Mouse (Mus musculus) adrenal gland, postnatal 36 days (tissue): ENCODE data around the gene 1700109H08Rik. TPM values are rescaled to one million over a fixed set of nuclear protein-coding genes. Genes with fewer than 3 reads are reported as not detected.
A peak's percentile ranks its signal among the peaks of the same experiment; 100 is the strongest.
"Not testable (repeated sequence)": the region's sequence is repeated elsewhere in the genome, so short reads cannot be mapped to it uniquely, and the experiment has no call there.

Source experiments
- DNase-seq, 2 experiments: peaks; one replicate each; pipeline ENCODE4 v3.0.0; 2021; ENCODE audit warnings: mixed read lengths in 1 of 2
- long read RNA-seq, 2 experiments: library from polyadenylated mRNA; stranded (forward); transcript quantifications; one replicate each; pipeline ENCODE4 v2.0.0; 2021; ENCODE audit warnings: borderline sequencing depth in 2 of 2
- total RNA-seq, 2 experiments: library from RNA; stranded (reverse); gene quantifications; 2 replicates each; pipeline ENCODE4 v1.2.3; 2021

1700109H08Rik gene
- total RNA-seq = 1 to 10 TPM; 1.5 to 2.4 TPM
- long read RNA-seq, experiment 1 = 0 reads
- long read RNA-seq, experiment 2 = 0 reads

GRCm38 (mm10) chr5:3571266-3571665 is at the start of gene 1700109H08Rik:
Gene 1700109H08Rik, plus strand, starts transcription at chr5:3571566.
- no peak for DNase-seq

- no peak for DNase-seq
These were observed 49.6 kb upstream of the 1700109H08Rik start for GRCm38 (mm10) chr5:3521741-3522140.

- peak; percentile 60 to 71 for DNase-seq
These were observed 48.5 kb upstream of the 1700109H08Rik start for GRCm38 (mm10) chr5:3522826-3523225.

GRCm38 (mm10) chr5:3527041-3527691 is 44.2 kb upstream of the 1700109H08Rik start:
- DNase-seq = no peak

- DNase-seq = no peak
These were observed 41.7 kb upstream of the 1700109H08Rik start for GRCm38 (mm10) chr5:3529585-3530189.

GRCm38 (mm10) chr5:3532048-3532447 is 39.3 kb upstream of the 1700109H08Rik start:
- DNase-seq = not testable (repeated sequence)

GRCm38 (mm10) chr5:3536592-3537212 is 34.7 kb upstream of the 1700109H08Rik start:
- DNase-seq = no peak

- peak in 1 of 2 experiments; percentile 17 for DNase-seq
These were observed 32.6 kb upstream of the 1700109H08Rik start for GRCm38 (mm10) chr5:3538505-3539472.

- no peak for DNase-seq
These were observed 29.5 kb upstream of the 1700109H08Rik start for GRCm38 (mm10) chr5:3541871-3542270.

GRCm38 (mm10) chr5:3543629-3544479 is 27.5 kb upstream of the 1700109H08Rik start, which contains the start of gene Fam133b:
Gene Fam133b, plus strand, starts transcription at chr5:3543833.
- DNase-seq = peak; percentile 98 to 99

GRCm38 (mm10) chr5:3544480-3544769 is 26.9 kb upstream of the 1700109H08Rik start:
- DNase-seq = no peak

- no peak for DNase-seq
These were observed 25.1 kb upstream of the 1700109H08Rik start for GRCm38 (mm10) chr5:3546226-3546625.

- DNase-seq = no peak
These were observed 19.9 kb upstream of the 1700109H08Rik start for GRCm38 (mm10) chr5:3551481-3551880.

GRCm38 (mm10) chr5:3554198-3554597 is 17.2 kb upstream of the 1700109H08Rik start:
- DNase-seq = no peak

- DNase-seq = no peak
These were observed 3.5 kb downstream of the 1700109H08Rik start for GRCm38 (mm10) chr5:3574825-3575224.

- DNase-seq = no peak
These were observed 6.6 kb downstream of the 1700109H08Rik start for GRCm38 (mm10) chr5:3577939-3578338.

- no peak for DNase-seq
These were observed 7.7 kb downstream of the 1700109H08Rik start for GRCm38 (mm10) chr5:3579066-3579465.

GRCm38 (mm10) chr5:3595693-3596398 is 24.5 kb downstream of the 1700109H08Rik start, which contains the start of gene Pex1:
Gene Pex1, plus strand, starts transcription at chr5:3596066.
- DNase-seq = peak; percentile 95 to 96

GRCm38 (mm10) chr5:3596399-3596766 is 25.0 kb downstream of the 1700109H08Rik start, which contains the start of gene Rbm48:
Gene Rbm48, minus strand, starts transcription at chr5:3596585.
- peak; percentile 86 to 90 for DNase-seq

- DNase-seq = no peak
These were observed 25.8 kb downstream of the 1700109H08Rik start for GRCm38 (mm10) chr5:3597171-3597570.
